ENCODE assay signal across 8 mouse cellular contexts in genomic region chr10:117793436-117794030, GRCm38 (mm10). TPM values are rescaled to one million over a fixed set of nuclear protein-coding genes. Genes with fewer than 3 reads are reported as not detected.
DNase-seq lines count a peak whose midpoint lies in the region; ATAC-seq and TF ChIP-seq lines count a peak whose summit lies in the region.

No protein-coding gene starts in this region.

- H3K4me3 ChIP-seq in erythroblast, embryonic 14.5 days (replicated peaks): peak overlapping the region; percentile 100
- H3K4me3 ChIP-seq in CH12.LX (replicated peaks in 1 of 3; ENCODE audit: low read depth in 2 of 3, low read length in 2 of 3, poor library complexity in 1 of 3): peak overlapping the region in 1 of 3 experiments; percentile 97
- H3K4me3 ChIP-seq in forebrain, embryonic 11.5 days (ENCODE audit: low read depth, low read length): peak overlapping the region; percentile 88; the same call in 1 of the 2 replicates
- H3K4me3 ChIP-seq in liver, embryonic 14.5 days (ENCODE audit: insufficient read depth in 1 of 2, low read depth in 2 of 2, low read length in 2 of 2): peak overlapping the region in 1 of 2 experiments; percentile 78; a peak in 2 of 4 replicates
- H3K4me3 ChIP-seq in kidney, adult 2 months (ENCODE audit: insufficient read depth, low read depth, low read length): no peak overlapping the region

- TF ChIP-seq RAD21 in CH12.LX (IDR thresholded peaks at IDR 0.05; ENCODE audit: low read depth, low read length): no peak; the same call in 1 of the 2 replicates

- ATAC-seq in erythroblast, adult 5-6 weeks (replicated peaks; ENCODE audit: low FRiP score, poor library complexity, severe bottlenecking): no peak
- ATAC-seq in forebrain, embryonic 11.5 days (replicated peaks; ENCODE audit: low FRiP score): no peak
- ATAC-seq in liver, embryonic 14.5 days (ENCODE audit: insufficient read depth): no peak

- H3K36me3 ChIP-seq in erythroblast, embryonic 14.5 days (ENCODE audit: control insufficient read depth): peaks cover 24% of the 10 kb centered on the region
- peaks cover 0 to 14% of the 10 kb centered on the region in 2 experiments for H3K36me3 ChIP-seq in CH12.LX (replicated peaks in 1 of 2; ENCODE audit: control insufficient read depth in 1 of 2, insufficient read depth in 1 of 2, low read length in 1 of 2)
- H3K36me3 ChIP-seq in forebrain, embryonic 11.5 days (ENCODE audit: control insufficient read depth, insufficient read depth, low read length): no peaks in the 10 kb centered on the region
- H3K36me3 ChIP-seq in liver, embryonic 14.5 days (replicated peaks; ENCODE audit: control insufficient read depth, insufficient read depth, low read depth): peaks cover 5% of the 10 kb centered on the region
- no peaks in the 10 kb centered on the region for H3K36me3 ChIP-seq in kidney, adult 2 months (ENCODE audit: control insufficient read depth, insufficient read depth, low read length)

- in situ Hi-C loops in CH12.LX (cut with MboI; ENCODE audit: low pct_ligation_motif_present, low pct_unique_long_range_greater_than_20kb, low sequenced_read_pairs): no loop called here

- H3K4me1 ChIP-seq in erythroblast, embryonic 14.5 days (ENCODE audit: control insufficient read depth): peaks cover 40% of the 10 kb centered on the region
- peaks cover 2 to 31% of the 10 kb centered on the region in 2 experiments; a peak in 3 of 4 replicates for H3K4me1 ChIP-seq in CH12.LX (ENCODE audit: control insufficient read depth in 1 of 2, insufficient read depth in 2 of 2)
- peaks cover 6% of the 10 kb centered on the region; the same call in 1 of the 2 replicates for H3K4me1 ChIP-seq in forebrain, embryonic 11.5 days (replicated peaks; ENCODE audit: control insufficient read depth, insufficient read depth, low read length)
- H3K4me1 ChIP-seq in liver, embryonic 14.5 days (replicated peaks; ENCODE audit: control insufficient read depth in 2 of 2, insufficient read depth in 2 of 2, low read length in 1 of 2): peaks cover 13 to 15% of the 10 kb centered on the region in 2 experiments
- H3K4me1 ChIP-seq in kidney, adult 2 months (ENCODE audit: control insufficient read depth, insufficient read depth, low read length): peaks cover 3% of the 10 kb centered on the region; the same call in 1 of the 2 replicates

- no peak for TF ChIP-seq POLR2A in CH12.LX (IDR thresholded peaks at IDR 0.05; ENCODE audit: low read depth, low read length)
- TF ChIP-seq POLR2A in kidney, adult 2 months (IDR thresholded peaks at IDR 0.05; ENCODE audit: low read depth, low read length): no peak

- 80% methylated on average over 11 of the region's 11 CpGs for WGBS in forebrain, embryonic 11.5 days
- 55% methylated on average over 11 of the region's 11 CpGs for WGBS in liver, embryonic 14.5 days (ENCODE audit: insufficient replicate concordance)
- WGBS in kidney, adult 2 months: 72% methylated on average over 11 of the region's 11 CpGs

- no peak for DNase-seq in CH12.LX (ENCODE audit: extremely low read depth)
- peak; percentile 49 for DNase-seq in forebrain, embryonic 11.5 days (ENCODE audit: low spot score)
- DNase-seq in liver, embryonic 14.5 days (ENCODE audit: low read depth in 3 of 3, low spot score in 3 of 3): no peak
- DNase-seq in Muller cell, postnatal 12 days (ENCODE audit: inconsistent ontology term): no peak
- no peak for DNase-seq in kidney, adult 2 months
- DNase-seq in layer of hippocampus, adult 11-12 months (ENCODE audit: low spot score): no peak

- peaks cover 26% of the 10 kb centered on the region for H3K79me2 ChIP-seq in CH12.LX (replicated peaks; ENCODE audit: control insufficient read depth, extremely low read depth, insufficient read depth, poor library complexity, severe bottlenecking)

- peak overlapping the region; percentile 56 for H3K9ac ChIP-seq in CH12.LX (ENCODE audit: insufficient read depth, low read depth)
- H3K9ac ChIP-seq in forebrain, embryonic 11.5 days (ENCODE audit: low read length): peak overlapping the region; percentile 20; the same call in 1 of the 2 replicates
- peak overlapping the region; percentile 61 for H3K9ac ChIP-seq in liver, embryonic 14.5 days (replicated peaks)

- dilution Hi-C loops in CH12.LX (cut with MboI; ENCODE audit: extremely low pct_ligation_motif_present, extremely low pct_unique_long_range_greater_than_20kb, low sequenced_read_pairs): no loop called here

- TF ChIP-seq EP300 in CH12.LX (IDR thresholded peaks at IDR 0.05; ENCODE audit: low read length): no peak
- no peak for TF ChIP-seq EP300 in liver, embryonic 14.5 days (IDR thresholded peaks at IDR 0.05; ENCODE audit: low read depth)

- H3K27me3 ChIP-seq in erythroblast, embryonic 14.5 days (ENCODE audit: control insufficient read depth): no peaks in the 10 kb centered on the region
- H3K27me3 ChIP-seq in CH12.LX (replicated peaks): no peaks in the 10 kb centered on the region
- H3K27me3 ChIP-seq in forebrain, embryonic 11.5 days (ENCODE audit: control insufficient read depth, insufficient read depth, low read length): no peaks in the 10 kb centered on the region
- H3K27me3 ChIP-seq in liver, embryonic 14.5 days (ENCODE audit: control insufficient read depth, insufficient read depth, low read length): no peaks in the 10 kb centered on the region
- H3K27me3 ChIP-seq in kidney, adult 2 months (replicated peaks; ENCODE audit: control insufficient read depth, insufficient read depth, low read length): no peaks in the 10 kb centered on the region

- H3K4me2 ChIP-seq in CH12.LX (ENCODE audit: insufficient read depth, low read depth, poor library complexity, severe bottlenecking): peak overlapping the region; percentile 45
- peak overlapping the region; percentile 44; the same call in 1 of the 2 replicates for H3K4me2 ChIP-seq in forebrain, embryonic 11.5 days (ENCODE audit: low read depth, low read length, severe bottlenecking)
- peak overlapping the region; percentile 95 for H3K4me2 ChIP-seq in liver, embryonic 14.5 days (ENCODE audit: low read depth)

- H3K9me3 ChIP-seq in erythroblast, embryonic 14.5 days (ENCODE audit: control insufficient read depth, low read length): peaks cover 4% of the 10 kb centered on the region
- H3K9me3 ChIP-seq in CH12.LX (replicated peaks; ENCODE audit: low read length): peaks cover 2% of the 10 kb centered on the region
- H3K9me3 ChIP-seq in forebrain, embryonic 11.5 days (ENCODE audit: control insufficient read depth, low read length): no peaks in the 10 kb centered on the region; the same call in 1 of the 2 replicates
- no peaks in the 10 kb centered on the region for H3K9me3 ChIP-seq in liver, embryonic 14.5 days (ENCODE audit: control insufficient read depth, low read length)

- H3K27ac ChIP-seq in CH12.LX (ENCODE audit: insufficient read depth, low read depth): no peak overlapping the region
- no peak overlapping the region for H3K27ac ChIP-seq in forebrain, embryonic 11.5 days (ENCODE audit: low read depth, low read length)
- peak overlapping the region; percentile 74 for H3K27ac ChIP-seq in liver, embryonic 14.5 days
- no peak overlapping the region; the same call in 1 of the 2 replicates for H3K27ac ChIP-seq in kidney, adult 2 months (ENCODE audit: insufficient read depth, low read depth, low read length)

- TF ChIP-seq CTCF in CH12.LX (conservative IDR thresholded peaks at IDR 0.05 in 1 of 2, IDR thresholded peaks at IDR 0.05 in 1 of 2; ENCODE audit: low read depth in 2 of 2, low read length in 2 of 2): no peak
- no peak; the same call in 1 of the 2 replicates for TF ChIP-seq CTCF in liver, embryonic 14.5 days (IDR thresholded peaks at IDR 0.05; ENCODE audit: low read depth)
- TF ChIP-seq CTCF in kidney, adult 2 months (conservative IDR thresholded peaks at IDR 0.05; ENCODE audit: insufficient read depth, insufficient read length, low read depth, low read length): no peak

TF ChIP-seq in CH12.LX, 34 proteins besides CTCF, POLR2A, EP300 and RAD21 (continues in another document):
- no peak for TF ChIP-seq NELFE (IDR thresholded peaks at IDR 0.05; ENCODE audit: low read depth, low read length)
- no peak for TF ChIP-seq ZC3H11A (IDR thresholded peaks at IDR 0.05; ENCODE audit: low read depth, low read length)
- no peak for TF ChIP-seq JUN (IDR thresholded peaks at IDR 0.05; ENCODE audit: insufficient read depth, low read depth, low read length)

RNA-seq across cellular contexts. Expression of gene Nup107, which starts 1.0 kb away (rescaled TPM):
- 0.77 and 1.0 TPM in 2 replicates for polyA plus RNA-seq in erythroblast, embryonic 14.5 days (2012)
- 14.6 and 42.2 TPM in 2 replicates for total RNA-seq in erythroblast, adult 5-6 weeks (2015; ENCODE audit: low replicate concordance)
- 24.7 and 26.9 TPM in 2 replicates for total RNA-seq in erythroblast, adult 5-6 weeks (2017; ENCODE audit: low replicate concordance)
- total RNA-seq in CH12.LX (2012; rRNA removed) (47.7 and 58.1 TPM in 2 replicates), CH12.LX (2014; rRNA removed) (87.7 and 97.0 TPM in 2 replicates)
- 77.7 and 82.0 TPM in 2 replicates for polyA plus RNA-seq in CH12.LX (2012; ENCODE audit: insufficient read length, low read depth)
- polyA plus RNA-seq in forebrain, embryonic 11.5 days (2014; fragmentation: Nextera tagmentation; extraction: Ambion mirVana): 101 and 104 TPM in 2 replicates
- 14.9 and 28.8 TPM in 2 replicates for polyA plus RNA-seq in liver, embryonic 14.5 days (2012; rRNA removed)
- 45.0 and 46.8 TPM in 2 replicates for polyA plus RNA-seq in liver, embryonic 14.5 days (2014; fragmentation: Nextera tagmentation; extraction: Ambion mirVana)
- 3.7 and 4.6 TPM in 2 replicates for polyA plus RNA-seq in kidney, adult 2 months (2012; rRNA removed)

RNA-seq across cellular contexts. Expression of gene Slc35e3, which starts 47.4 kb away (rescaled TPM):
- polyA plus RNA-seq in erythroblast, embryonic 14.5 days (2012): 0.02 TPM in 1 of 2 replicates, not detected in the other
- 0.38 and 0.84 TPM in 2 replicates for total RNA-seq in erythroblast, adult 5-6 weeks (2015; ENCODE audit: low replicate concordance)
- total RNA-seq in erythroblast, adult 5-6 weeks (2017; ENCODE audit: low replicate concordance): 0.43 and 1.1 TPM in 2 replicates
- total RNA-seq in CH12.LX (2012; rRNA removed) (5.0 and 6.4 TPM in 2 replicates), CH12.LX (2014; rRNA removed) (1.4 and 2.2 TPM in 2 replicates)
- polyA plus RNA-seq in CH12.LX (2012; ENCODE audit: insufficient read length, low read depth): 9.7 and 9.8 TPM in 2 replicates
- polyA plus RNA-seq in forebrain, embryonic 11.5 days (2014; fragmentation: Nextera tagmentation; extraction: Ambion mirVana): 21.9 and 22.2 TPM in 2 replicates
- polyA plus RNA-seq in liver, embryonic 14.5 days (2012; rRNA removed): 1.7 TPM in 2 replicates
- polyA plus RNA-seq in liver, embryonic 14.5 days (2014; fragmentation: Nextera tagmentation; extraction: Ambion mirVana): 1.3 and 1.5 TPM in 2 replicates
- polyA plus RNA-seq in kidney, adult 2 months (2012; rRNA removed): 37.1 and 39.1 TPM in 2 replicates

RNA-seq across cellular contexts. Expression of gene Rap1b, which starts 52.3 kb away (rescaled TPM):
- 1.0 and 1.3 TPM in 2 replicates for polyA plus RNA-seq in erythroblast, embryonic 14.5 days (2012)
- total RNA-seq in erythroblast, adult 5-6 weeks (2015; ENCODE audit: low replicate concordance): 117 and 134 TPM in 2 replicates
- total RNA-seq in erythroblast, adult 5-6 weeks (2017; ENCODE audit: low replicate concordance): 33.7 and 51.7 TPM in 2 replicates
- 37.0 and 49.8 TPM in 2 replicates for total RNA-seq in CH12.LX (2012; rRNA removed)
- total RNA-seq in CH12.LX (2014; rRNA removed): 205 and 225 TPM in 2 replicates
- polyA plus RNA-seq in CH12.LX (2012; ENCODE audit: insufficient read length, low read depth): 186 and 214 TPM in 2 replicates
- 150 and 156 TPM in 2 replicates for polyA plus RNA-seq in forebrain, embryonic 11.5 days (2014; fragmentation: Nextera tagmentation; extraction: Ambion mirVana)
- 31.0 and 46.7 TPM in 2 replicates for polyA plus RNA-seq in liver, embryonic 14.5 days (2012; rRNA removed)
- 101 and 108 TPM in 2 replicates for polyA plus RNA-seq in liver, embryonic 14.5 days (2014; fragmentation: Nextera tagmentation; extraction: Ambion mirVana)
- 23.2 and 38.2 TPM in 2 replicates for polyA plus RNA-seq in kidney, adult 2 months (2012; rRNA removed)

Comparison
In these comparisons a context has a peak if more than half of its experiments do, and no peak if none do; other contexts are left out.
1. H3K4me2 ChIP-seq: peak in every context shown above with its lines; median percentile 95 in liver, embryonic 14.5 days; 45 in CH12.LX; 44 in forebrain, embryonic 11.5 days.
2. RNA of gene Rap1b, which starts 52.3 kb away (polyA plus RNA-seq): 186 to 214 TPM in CH12.LX, 150 to 156 TPM in forebrain, embryonic 11.5 days, 31.0 to 108 TPM in liver, embryonic 14.5 days and 23.2 to 38.2 TPM in kidney, adult 2 months; 1.0 to 1.3 TPM in erythroblast, embryonic 14.5 days; every median in the first group is over 10 times any median in the second.
3. Peak in every context shown above with its lines, with median percentiles within 50 percentile points of each other: H3K9ac ChIP-seq.